Mouse (Mus musculus): Measurements from ENCODE around the gene Commd3. TPM values are rescaled to one million over a fixed set of nuclear protein-coding genes. Genes with fewer than 3 reads are reported as not detected.

Commd3 gene
- total RNA-seq, 2 experiments from 2014 or later = 44.7 to 54.1 TPM

DNA sequence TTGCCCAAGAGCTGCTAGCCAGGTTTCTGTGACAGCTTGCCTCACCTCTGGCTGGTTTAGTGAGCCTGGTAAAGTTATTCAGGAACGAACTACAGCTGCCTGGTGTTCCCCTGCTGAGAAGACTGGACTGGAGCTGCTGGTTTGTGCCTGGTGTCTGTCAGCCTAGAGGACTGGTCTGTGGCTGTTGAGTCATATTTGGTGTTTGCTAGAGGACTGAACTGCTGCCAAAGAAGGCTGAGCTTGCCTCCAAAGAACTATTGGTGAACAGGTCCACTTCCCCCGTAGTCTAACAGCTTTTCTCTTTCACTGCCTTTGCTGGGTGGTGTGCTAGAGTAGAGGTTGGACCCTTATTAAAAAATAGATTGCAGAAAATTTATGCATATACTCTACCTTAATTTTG, 40.9 kb downstream of the Commd3 start:
- no peak for ATAC-seq (replicated peaks; ENCODE audit: low FRiP score, poor library complexity, severe bottlenecking)

DNA sequence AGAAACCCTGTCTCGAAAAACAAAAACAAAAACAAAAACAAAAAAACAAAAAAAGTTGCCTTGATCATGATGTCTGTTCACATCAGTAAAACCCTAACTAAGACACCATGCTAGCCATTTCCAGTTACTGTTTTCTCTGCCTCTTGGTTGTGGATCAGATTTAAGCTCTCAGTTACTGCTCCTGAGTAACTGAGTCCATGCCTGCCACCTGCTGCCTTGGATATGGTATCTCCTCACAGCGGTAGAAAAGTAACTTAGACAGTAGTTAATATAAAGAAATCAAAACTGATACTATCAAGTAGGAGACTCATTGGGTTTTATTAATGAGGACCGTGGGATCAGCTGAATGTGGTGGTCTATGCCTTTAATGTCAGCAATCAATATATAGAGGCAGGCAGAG, 42.2 kb downstream of the Commd3 start:
- no peak for ATAC-seq (replicated peaks; ENCODE audit: low FRiP score, poor library complexity, severe bottlenecking)

DNA sequence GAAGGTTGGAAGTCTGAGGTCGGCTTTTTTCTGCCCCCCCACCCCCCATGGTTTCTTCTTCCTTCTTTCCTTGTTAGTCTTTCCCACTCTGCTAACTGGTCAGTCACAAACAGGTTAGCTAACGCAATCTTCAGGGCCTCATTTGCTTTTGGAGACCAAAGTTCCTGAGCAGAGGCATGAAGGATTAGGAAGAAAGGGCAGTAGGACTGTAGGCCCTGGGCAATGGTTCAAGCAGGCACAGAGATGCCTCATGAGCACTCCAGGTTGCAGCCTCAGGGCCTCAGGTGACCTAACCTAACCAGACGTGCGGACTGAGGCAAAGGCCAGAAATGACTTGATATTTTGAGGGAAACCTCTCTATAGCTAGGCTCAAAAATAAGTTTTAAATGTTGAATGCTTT, 46.3 kb downstream of the Commd3 start:
- no peak for ATAC-seq (replicated peaks; ENCODE audit: low FRiP score, poor library complexity, severe bottlenecking)

DNA sequence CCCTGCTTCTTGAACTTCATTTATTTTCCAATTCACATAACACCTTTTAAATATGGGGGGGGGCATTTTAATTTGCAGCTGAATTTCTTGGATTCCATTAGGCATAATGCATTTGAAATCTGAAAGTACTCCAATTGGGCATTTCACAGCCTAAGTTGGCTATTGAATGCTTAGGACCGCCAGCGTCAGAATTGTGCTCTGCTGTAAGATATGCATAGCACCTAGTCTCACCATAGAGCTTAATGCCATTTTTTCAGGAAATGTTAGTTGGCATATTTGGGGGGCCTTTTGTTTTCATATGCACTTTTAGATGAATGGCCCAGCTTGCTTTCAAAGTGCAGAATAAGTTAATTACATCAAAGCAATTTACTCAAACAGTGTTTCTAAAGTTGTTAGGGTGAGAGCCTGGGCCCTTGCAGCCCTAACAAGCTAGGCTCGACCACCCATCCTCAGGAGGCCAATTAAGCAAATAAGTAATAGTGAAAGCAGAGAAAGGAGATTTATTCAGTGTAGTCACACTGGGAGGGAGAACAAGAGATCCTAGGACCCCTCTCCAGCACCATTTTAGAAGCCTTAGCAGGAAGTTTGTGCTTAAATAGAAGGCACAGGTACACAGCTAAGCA, 50.1 kb downstream of the Commd3 start:
- ATAC-seq (replicated peaks; ENCODE audit: low FRiP score, poor library complexity, severe bottlenecking) = no peak

DNA sequence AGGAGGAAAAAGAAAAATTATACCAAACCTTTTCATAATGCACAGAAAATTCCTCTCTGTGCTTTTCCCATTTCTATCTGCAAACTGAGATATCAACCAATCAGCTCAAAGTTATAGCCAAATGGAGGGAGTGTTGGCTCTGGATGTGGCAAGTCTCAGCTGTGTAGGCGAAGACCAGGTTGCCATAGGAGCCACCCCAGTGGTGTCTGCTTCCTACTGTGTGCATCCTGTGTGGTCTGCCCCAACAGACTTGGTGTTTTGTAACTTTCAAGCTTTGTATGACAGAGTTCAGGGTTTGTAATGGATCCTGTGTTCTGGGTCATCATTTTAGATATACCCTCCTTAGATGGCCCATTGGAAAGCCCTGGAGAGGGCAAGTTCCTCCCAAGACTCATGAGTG, 52.3 kb downstream of the Commd3 start:
- ATAC-seq (replicated peaks; ENCODE audit: low FRiP score, poor library complexity, severe bottlenecking) = no peak

Other genes starting within 250 kb of the Commd3 start
- gene Bmi1, start 4.6 kb downstream of the Commd3 start, total RNA-seq (2015; ENCODE audit: low replicate concordance) = 2.1 and 12.6 TPM in 2 replicates
- gene Bmi1, start 4.6 kb downstream of the Commd3 start, total RNA-seq (2017; ENCODE audit: low replicate concordance) = 9.8 and 13.6 TPM in 2 replicates
- not detected in 2 replicates for gene Spag6, start 21.6 kb downstream of the Commd3 start, total RNA-seq (2015; ENCODE audit: low replicate concordance)
- gene Spag6, start 21.6 kb downstream of the Commd3 start, total RNA-seq (2017; ENCODE audit: low replicate concordance) = not detected in 2 replicates